ENCODE assay signal across 10 mouse cellular contexts in the genomic region with DNA sequence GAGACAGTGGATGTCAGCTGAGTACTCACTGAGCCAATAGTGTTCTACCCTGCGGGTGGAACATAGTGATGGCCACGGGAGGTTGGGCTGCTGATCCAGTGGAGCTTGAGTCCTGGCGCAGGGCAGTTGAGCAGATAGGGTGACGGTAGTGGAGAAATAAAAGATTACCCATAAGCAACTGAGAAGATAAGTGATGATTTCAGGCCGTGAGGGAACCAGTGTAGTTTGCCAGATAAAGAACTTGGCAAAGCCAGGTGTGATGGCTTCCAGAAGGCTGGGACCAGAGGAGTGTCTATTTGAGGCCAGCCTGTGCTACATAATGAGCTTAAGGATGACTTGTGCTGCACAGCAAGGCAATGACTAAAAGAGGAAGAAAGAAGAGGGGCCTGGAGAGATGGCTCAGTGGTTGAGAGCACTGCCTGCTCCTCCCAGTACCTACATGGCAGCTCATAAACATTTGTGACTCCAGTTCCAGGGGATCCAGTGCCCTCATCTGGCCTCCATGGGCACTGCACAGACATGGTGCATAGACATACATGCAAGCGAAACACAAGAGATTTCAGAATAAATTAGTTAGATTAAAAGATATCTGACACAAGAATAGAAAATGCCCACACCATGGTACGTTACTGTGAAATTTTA. TPM values are rescaled to one million over a fixed set of nuclear protein-coding genes. Genes with fewer than 3 reads are reported as not detected.
A peak's percentile ranks its signal among the peaks of the same experiment; 100 is the strongest.
DNase-seq lines count a peak whose midpoint lies in the region; ATAC-seq and TF ChIP-seq lines count a peak whose summit lies in the region.
"Had no signal": no experiment of that assay in that cellular context is flagged by ENCODE, and none has a peak within 500 bp of the region (broad histone marks: within the 10 kb centered on the region; RNA-seq: fewer than 3 reads in every experiment).

No protein-coding gene starts in this region.

- H3K4me3 ChIP-seq in hindbrain, embryonic 14.5 days (replicated peaks; ENCODE audit: low read length), result no peak overlapping the region
- no peak overlapping the region for H3K4me3 ChIP-seq in limb, embryonic 14.5 days (replicated peaks; ENCODE audit: low read length)
- no peak overlapping the region for H3K4me3 ChIP-seq in midbrain, embryonic 16.5 days (ENCODE audit: low read depth, low read length)
- H3K4me3 ChIP-seq: heart, embryonic 13.5 days; neural tube, embryonic 13.5 days had no signal

- no peaks in the 10 kb centered on the region for H3K27me3 ChIP-seq in hindbrain, embryonic 14.5 days (ENCODE audit: control insufficient read depth, insufficient read depth, low read length)
- no peaks in the 10 kb centered on the region for H3K27me3 ChIP-seq in limb, embryonic 14.5 days (ENCODE audit: control insufficient read depth, insufficient read depth, low read length)
- no peaks in the 10 kb centered on the region for H3K27me3 ChIP-seq in midbrain, embryonic 16.5 days (ENCODE audit: control insufficient read depth, insufficient read depth, low read depth, low read length)
- H3K27me3 ChIP-seq: heart, embryonic 13.5 days; neural tube, embryonic 13.5 days had no signal

- TF ChIP-seq POLR2A in limb, embryonic 14.5 days (IDR thresholded peaks at IDR 0.05; ENCODE audit: borderline replicate concordance, extremely low read depth, insufficient read depth, insufficient read length), result no peak

- no peak overlapping the region for H3K9ac ChIP-seq in hindbrain, embryonic 14.5 days
- no peak overlapping the region for H3K9ac ChIP-seq in limb, embryonic 14.5 days (ENCODE audit: low read depth, low read length, severe bottlenecking)
- H3K9ac ChIP-seq in midbrain, embryonic 16.5 days (ENCODE audit: low read depth, low read length), result no peak overlapping the region
- H3K9ac ChIP-seq: heart, embryonic 13.5 days; neural tube, embryonic 13.5 days had no signal

- whole genome bisulfite sequencing in hindbrain, embryonic 14.5 days, result 91% methylated on average over 7 of the region's 7 CpGs
- WGBS in limb, embryonic 14.5 days, result 87% methylated on average over 7 of the region's 7 CpGs
- 85% methylated on average over 7 of the region's 7 CpGs for WGBS in midbrain, embryonic 16.5 days

- DNase-seq in ovary, postnatal 36 days (ENCODE audit: low spot score), result peak; percentile 41
- no peak for DNase-seq in ovary, postnatal 10 days (ENCODE audit: low spot score)
- peak; percentile 64 for DNase-seq in adipocyte (ENCODE audit: low spot score)
- peak; percentile 60 for DNase-seq in hindbrain, embryonic 14.5 days (ENCODE audit: low spot score)
- peak; percentile 30 for DNase-seq in limb, embryonic 14.5 days (ENCODE audit: low spot score)
- peak; percentile 71 for DNase-seq in retina, embryonic 14.5 days (ENCODE audit: low spot score)

- H3K4me2 ChIP-seq in hindbrain, embryonic 14.5 days (replicated peaks), result no peak overlapping the region
- H3K4me2 ChIP-seq in limb, embryonic 14.5 days (replicated peaks; ENCODE audit: low read depth, low read length, severe bottlenecking), result no peak overlapping the region
- no peak overlapping the region for H3K4me2 ChIP-seq in midbrain, embryonic 16.5 days (ENCODE audit: low read length)
- H3K4me2 ChIP-seq: heart, embryonic 13.5 days; neural tube, embryonic 13.5 days had no signal

- no peaks in the 10 kb centered on the region for H3K9me3 ChIP-seq in hindbrain, embryonic 14.5 days (ENCODE audit: control insufficient read depth, low read length)
- H3K9me3 ChIP-seq in limb, embryonic 14.5 days (ENCODE audit: control insufficient read depth, low read length), result no peaks in the 10 kb centered on the region
- H3K9me3 ChIP-seq in midbrain, embryonic 16.5 days (replicated peaks; ENCODE audit: control insufficient read depth, low read length, poor library complexity, severe bottlenecking), result no peaks in the 10 kb centered on the region
- H3K9me3 ChIP-seq: heart, embryonic 13.5 days; neural tube, embryonic 13.5 days had no signal

- no peak overlapping the region for H3K27ac ChIP-seq in hindbrain, embryonic 14.5 days
- no peak overlapping the region for H3K27ac ChIP-seq in limb, embryonic 14.5 days (replicated peaks; ENCODE audit: low read depth, low read length)
- no peak overlapping the region for H3K27ac ChIP-seq in midbrain, embryonic 16.5 days (ENCODE audit: low read length)
- H3K27ac ChIP-seq: heart, embryonic 13.5 days; neural tube, embryonic 13.5 days had no signal

- ATAC-seq in common myeloid progenitor, adult 5-6 weeks (replicated peaks; ENCODE audit: low read depth, poor library complexity, severe bottlenecking), result peak; percentile 90
- no peak for ATAC-seq in hindbrain, embryonic 14.5 days (ENCODE audit: low FRiP score)
- ATAC-seq in limb, embryonic 14.5 days (ENCODE audit: low FRiP score, low read depth), result no peak
- ATAC-seq in midbrain, embryonic 16.5 days, result no peak

- H3K36me3 ChIP-seq in hindbrain, embryonic 14.5 days (replicated peaks; ENCODE audit: control insufficient read depth, insufficient read depth), result peaks cover 87% of the 10 kb centered on the region
- peaks cover 49% of the 10 kb centered on the region for H3K36me3 ChIP-seq in limb, embryonic 14.5 days (ENCODE audit: control insufficient read depth, insufficient read depth, low read length)
- peaks cover 13% of the 10 kb centered on the region for H3K36me3 ChIP-seq in midbrain, embryonic 16.5 days (ENCODE audit: control insufficient read depth, insufficient read depth, low read length)

- H3K4me1 ChIP-seq in hindbrain, embryonic 14.5 days (replicated peaks; ENCODE audit: control insufficient read depth, insufficient read depth, low read length), result no peaks in the 10 kb centered on the region
- H3K4me1 ChIP-seq in limb, embryonic 14.5 days (ENCODE audit: control insufficient read depth, insufficient read depth, low read length), result no peaks in the 10 kb centered on the region
- H3K4me1 ChIP-seq in midbrain, embryonic 16.5 days (ENCODE audit: control insufficient read depth, insufficient read depth, low read length), result no peaks in the 10 kb centered on the region
- H3K4me1 ChIP-seq: neural tube, embryonic 13.5 days had no signal

RNA-seq across cellular contexts. Expression of a gene that starts 46.8 kb away (rescaled TPM):
- total RNA-seq in common myeloid progenitor, adult 5-6 weeks (2017), result 19.1 and 20.1 TPM in 2 replicates
- polyA plus RNA-seq in hindbrain, embryonic 14.5 days (2014; fragmentation: Nextera tagmentation; extraction: Ambion mirVana), result 34.1 and 37.2 TPM in 2 replicates
- polyA plus RNA-seq in limb, embryonic 14.5 days (2012; rRNA removed), result 15.2 and 21.5 TPM in 2 replicates
- 7.0 and 8.9 TPM in 2 replicates for polyA plus RNA-seq in limb, embryonic 14.5 days (2014; fragmentation: Nextera tagmentation; extraction: Ambion mirVana)
- 22.6 and 22.9 TPM in 2 replicates for polyA plus RNA-seq in midbrain, embryonic 16.5 days (2015; fragmentation: Nextera tagmentation; extraction: Ambion mirVana)
